Mouse (Mus musculus) naive thymus-derived CD4-positive, alpha-beta T cell, adult 2 months (primary cell): ENCODE results near the gene 4931409K22Rik.

Experiments used
- DNase-seq: peaks from one replicate; pipeline ENCODE4 v3.0.0-alpha.2; 2011; ENCODE audit warnings: low read depth

The 4931409K22Rik gene

GRCm38 (mm10) chr5:24540387-24541143 lies 16.0 kb downstream of the 4931409K22Rik start, which contains the start of gene Asb10:
TSS of gene Asb10 (minus strand) at chr5:24540978.
- no peak for DNase-seq

DNA sequence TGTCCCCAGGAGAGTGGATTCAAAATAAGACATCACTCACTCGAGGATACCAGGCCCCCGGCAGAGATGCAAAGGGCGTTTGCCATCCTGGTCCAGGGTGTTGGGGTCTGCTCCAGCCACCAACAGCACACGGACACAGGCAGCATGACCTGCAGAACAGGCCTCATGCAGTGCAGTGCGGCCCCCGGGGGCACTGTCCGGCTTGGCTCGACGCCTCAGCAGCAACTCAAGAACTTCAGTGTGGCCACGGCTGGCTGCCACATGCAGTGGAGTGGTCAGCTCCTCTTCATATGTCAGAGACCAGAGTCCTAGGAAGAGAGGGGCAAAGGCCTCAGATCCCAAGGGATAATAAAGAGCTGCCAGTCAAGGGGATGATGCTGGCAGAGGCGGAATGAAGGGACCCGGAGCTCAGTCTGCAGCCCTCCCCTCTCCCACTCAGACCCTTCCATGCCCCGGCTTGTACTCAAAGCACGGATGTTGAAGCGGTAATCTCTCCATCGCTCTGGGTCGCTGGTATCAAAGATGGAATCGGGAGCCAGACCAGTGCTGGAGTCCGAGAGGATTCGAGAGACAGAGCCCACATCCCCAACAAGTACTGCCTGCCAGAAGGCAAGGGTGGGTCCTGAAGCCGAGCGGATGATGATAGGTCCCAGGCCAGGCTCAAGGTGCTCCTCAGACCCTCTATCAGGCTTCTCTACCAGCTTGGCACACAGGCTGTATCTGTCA lies 16.9 kb downstream of the 4931409K22Rik start:
- DNase-seq, result no peak

DNA sequence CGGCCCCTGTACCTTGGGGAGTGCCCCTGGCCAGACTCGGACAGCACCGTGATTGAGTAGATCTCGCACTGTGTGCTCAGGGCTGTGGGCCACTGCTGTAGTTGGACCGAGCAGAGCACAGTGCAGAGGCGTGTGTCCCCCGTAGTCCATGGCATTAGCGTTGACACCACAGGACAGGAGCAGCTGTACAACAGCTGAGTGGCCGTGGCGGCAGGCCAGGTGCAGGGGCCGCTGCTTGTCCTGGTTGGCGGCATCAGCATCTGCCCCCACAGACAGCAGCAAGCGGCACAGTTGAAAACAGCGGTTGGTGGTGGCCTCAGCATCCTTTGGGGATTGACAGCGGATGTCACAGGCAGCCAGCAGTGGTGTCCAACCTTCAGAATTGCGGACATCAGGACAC lies 19.0 kb downstream of the 4931409K22Rik start:
- DNase-seq, result no peak

DNA sequence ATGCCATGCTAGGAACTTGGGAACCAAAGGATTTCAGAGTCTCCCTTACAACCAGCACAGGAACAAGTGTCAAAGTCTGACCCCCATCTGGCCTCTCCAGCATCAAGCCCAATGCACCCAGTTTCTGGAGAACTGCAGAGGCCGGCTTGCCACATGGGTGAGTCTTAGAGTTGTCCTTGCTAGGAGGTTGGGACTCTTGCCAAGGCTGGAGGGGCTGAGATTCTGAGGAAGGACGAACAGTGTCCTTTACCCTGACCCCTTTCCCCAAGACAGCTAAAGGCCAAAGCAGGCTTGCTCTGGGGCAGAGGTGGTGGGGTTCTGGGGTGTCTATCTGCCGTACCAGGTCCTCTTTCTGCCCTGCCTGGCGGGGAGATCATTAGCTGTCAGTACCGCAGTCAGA lies 20.1 kb downstream of the 4931409K22Rik start:
- DNase-seq, result no peak

DNA sequence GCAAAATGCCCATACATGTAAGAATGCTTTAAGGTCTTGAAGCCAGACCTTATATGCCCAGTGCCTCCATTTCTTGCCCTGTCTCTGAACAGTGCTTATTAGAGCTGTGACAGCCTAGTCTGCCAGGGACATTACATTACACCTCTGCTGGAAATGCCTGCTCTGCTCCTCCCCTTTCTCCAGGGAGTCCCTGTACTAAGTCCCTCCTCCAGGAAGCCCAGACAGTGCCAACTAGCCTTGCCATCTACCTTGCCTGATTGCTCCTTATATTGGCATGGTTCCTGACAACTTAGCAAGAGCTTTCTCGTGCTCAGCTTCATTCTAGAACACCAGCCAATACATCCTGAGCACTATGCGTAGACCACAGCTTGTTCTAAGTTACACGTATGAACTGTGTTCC lies 20.9 kb downstream of the 4931409K22Rik start:
- no peak for DNase-seq

DNA sequence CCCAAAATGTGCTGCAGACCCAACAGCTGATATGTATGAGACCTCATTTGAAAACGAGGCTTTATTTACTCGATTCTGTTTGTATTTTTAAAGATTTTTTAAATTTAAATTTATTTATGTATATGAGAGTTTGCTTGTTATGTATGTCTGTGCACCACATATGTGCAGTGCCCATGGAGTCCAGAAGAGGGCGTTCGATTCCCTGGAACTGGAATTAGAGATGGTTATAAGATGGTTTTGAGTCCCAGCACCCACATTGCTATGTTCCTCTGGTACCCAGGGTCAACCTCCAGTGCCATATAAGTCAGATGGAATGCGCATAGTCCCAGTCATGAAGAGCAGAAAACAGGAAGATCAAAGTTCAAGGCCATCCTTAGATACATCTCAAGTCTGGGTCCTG lies 22.3 kb downstream of the 4931409K22Rik start:
- DNase-seq, result no peak

GRCm38 (mm10) chr5:24533391-24533790 lies 23.2 kb downstream of the 4931409K22Rik start:
- DNase-seq, result no peak

DNA sequence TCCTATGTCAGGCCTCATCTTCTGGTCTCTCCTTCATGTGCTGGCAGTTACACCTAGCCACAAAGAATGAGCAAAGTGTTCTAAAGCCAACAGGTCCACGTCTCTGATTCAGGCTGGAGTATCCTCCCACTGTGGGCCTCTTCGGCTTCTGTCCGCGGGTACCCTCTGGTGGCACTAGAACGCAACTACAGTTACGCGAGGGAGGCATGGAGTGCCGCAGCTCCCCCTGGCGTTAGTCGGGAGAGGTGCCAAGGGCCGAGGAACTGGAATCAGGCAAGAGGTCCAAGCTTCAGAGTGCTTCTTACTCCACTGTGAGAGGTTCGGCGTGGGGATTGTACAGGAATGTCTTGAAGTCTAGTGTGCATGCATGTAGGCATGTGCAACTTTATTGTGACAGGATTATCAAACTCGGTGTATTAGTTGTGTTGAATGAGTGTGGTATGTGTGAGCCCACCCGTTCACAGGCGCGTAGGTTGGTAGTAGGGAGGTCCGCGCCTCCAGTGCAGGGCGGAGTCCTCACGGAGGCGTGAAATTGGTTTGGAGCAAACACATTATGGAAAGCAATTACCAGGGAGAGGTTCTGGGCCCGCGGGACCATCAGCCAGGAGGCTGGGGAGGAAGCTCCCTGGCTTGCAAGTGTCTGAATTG lies 26.4 kb downstream of the 4931409K22Rik start:
- DNase-seq, result peak; percentile 94

DNA sequence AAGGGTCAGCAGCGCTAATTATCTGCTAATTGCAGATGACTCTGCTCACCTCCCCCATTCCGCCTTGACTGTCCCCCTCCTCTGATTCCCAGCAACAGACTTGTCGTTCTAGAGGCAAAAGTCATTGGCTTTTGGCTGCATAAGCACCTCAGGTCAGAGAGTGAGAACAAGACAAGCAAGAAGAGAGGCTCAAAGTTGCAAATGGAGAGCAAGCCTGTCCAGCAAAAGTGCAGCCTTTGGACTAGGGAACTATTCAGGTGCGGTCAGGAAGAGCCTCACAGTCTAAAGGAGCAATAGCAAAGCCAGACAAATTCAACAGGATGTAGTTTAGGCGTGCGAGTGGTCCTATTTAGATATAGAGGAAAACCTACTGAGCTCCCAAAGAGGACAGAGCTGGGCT lies 28.8 kb downstream of the 4931409K22Rik start:
- DNase-seq, result no peak

- DNase-seq, result no peak
Observed at GRCm38 (mm10) chr5:24526889-24527230, 29.7 kb downstream of the 4931409K22Rik start, which contains the start of gene Gbx1. TSS of gene Gbx1 (minus strand) at chr5:24527202.

- DNase-seq, result no peak
Observed at GRCm38 (mm10) chr5:24526190-24526888, 30.3 kb downstream of the 4931409K22Rik start.

- no peak for DNase-seq
Observed at GRCm38 (mm10) chr5:24525360-24526189, 31.0 kb downstream of the 4931409K22Rik start.

DNA sequence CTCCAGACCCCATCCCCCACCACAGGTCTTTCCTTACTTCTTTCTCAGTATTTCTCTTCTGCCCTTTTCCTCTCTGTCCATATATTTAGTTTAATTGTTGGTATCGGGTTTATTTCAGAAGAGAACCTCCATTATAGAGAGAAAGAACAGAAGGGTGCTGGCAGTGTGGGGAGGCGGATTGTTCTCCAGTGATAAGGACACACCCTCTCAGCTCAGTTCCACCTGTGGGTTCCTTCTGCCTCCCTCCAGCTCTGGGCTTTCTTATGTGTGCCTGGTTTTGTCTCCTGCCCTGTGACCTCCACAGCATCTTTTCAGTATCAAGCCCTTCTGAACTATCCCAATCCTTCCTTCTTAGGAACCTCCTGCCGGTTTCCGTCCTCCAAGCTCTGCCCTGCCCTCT lies 32.1 kb downstream of the 4931409K22Rik start:
- no peak for DNase-seq

DNA sequence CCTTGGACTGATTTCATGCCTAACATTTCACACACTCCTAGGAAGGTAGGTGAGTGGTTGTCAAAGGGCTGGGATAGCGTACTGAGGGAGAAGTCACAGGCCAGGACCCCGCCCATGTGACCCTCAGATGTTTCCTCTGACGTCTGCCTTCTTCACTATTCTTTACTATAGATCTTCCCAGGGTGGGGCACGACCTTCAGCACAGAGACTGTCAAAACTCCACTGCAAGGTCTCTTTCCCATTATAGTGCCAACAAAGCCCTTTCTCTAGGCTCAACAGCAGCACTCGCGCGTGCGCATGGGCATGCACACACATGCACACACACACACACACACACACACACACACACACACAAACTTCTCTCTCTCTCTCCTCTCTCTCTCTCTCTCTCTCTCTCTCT lies 32.8 kb downstream of the 4931409K22Rik start:
- no peak for DNase-seq

- no peak for DNase-seq
Observed at GRCm38 (mm10) chr5:24521366-24521765, 35.2 kb downstream of the 4931409K22Rik start.

GRCm38 (mm10) chr5:24512271-24512670 lies 44.3 kb downstream of the 4931409K22Rik start:
- DNase-seq, result no peak

- DNase-seq, result peak; percentile 48
Observed at GRCm38 (mm10) chr5:24510635-24511034, 46.0 kb downstream of the 4931409K22Rik start.

- no peak for DNase-seq
Observed at GRCm38 (mm10) chr5:24508406-24508805, 48.2 kb downstream of the 4931409K22Rik start.

DNA sequence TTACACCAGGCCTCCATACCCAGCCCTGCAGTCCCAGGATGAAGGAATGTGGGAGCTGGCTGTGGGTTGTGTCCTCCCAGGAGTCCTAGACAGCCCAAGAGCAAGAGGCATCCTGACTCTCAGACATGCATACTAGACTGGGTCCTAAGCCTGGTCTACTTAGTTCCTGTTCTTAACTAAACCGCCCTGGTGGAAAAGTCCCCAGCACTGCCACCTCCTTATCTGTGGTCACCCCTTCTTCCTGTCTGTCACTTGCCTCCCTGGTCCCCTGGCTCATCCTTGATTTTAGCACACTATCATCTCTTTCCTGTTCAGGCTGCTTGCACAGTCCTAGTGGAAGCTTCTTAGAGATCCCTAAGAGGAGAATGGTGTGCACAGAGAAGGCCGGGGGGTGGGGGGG lies 51.1 kb downstream of the 4931409K22Rik start:
- no peak for DNase-seq

GRCm38 (mm10) chr5:24502786-24503185 lies 53.8 kb downstream of the 4931409K22Rik start:
- DNase-seq, result no peak

GRCm38 (mm10) chr5:24500851-24501250 lies 55.8 kb downstream of the 4931409K22Rik start:
- no peak for DNase-seq
